Mouse (Mus musculus) cerebellum, adult 11-12 months (tissue): ENCODE measurements at regions not wholly inside any gene's neighbourhood (a gene's known extent, or its start where the extent isn't known, plus 50 kb on each side); places are given as distances from the start of the nearest gene placed in this dataset.
"Not testable (repeated sequence)": the region's sequence is repeated elsewhere in the genome, so short reads cannot be mapped to it uniquely, and the experiment has no call there.

Experiments used
- DNase-seq: peaks from one replicate; pipeline ENCODE4 v3.0.0; 2022

- DNase-seq, result not testable (repeated sequence)
Measured at GRCm38 (mm10) chr13:103620958-103621357, 153.4 kb downstream of the Srek1 start.

GRCm38 (mm10) chr13:103613333-103613725, 161.1 kb downstream of the Srek1 start:
- no peak for DNase-seq

- no peak for DNase-seq
Measured at GRCm38 (mm10) chr13:103612720-103613332, 161.6 kb downstream of the Srek1 start.

- DNase-seq, result no peak
Measured at GRCm38 (mm10) chr13:103602302-103602701, 172.1 kb downstream of the Srek1 start.

- no peak for DNase-seq
Measured at GRCm38 (mm10) chr13:103592371-103592770, 182.0 kb downstream of the Srek1 start.

GRCm38 (mm10) chr13:103591874-103592273, 182.5 kb downstream of the Srek1 start:
- DNase-seq, result no peak

GRCm38 (mm10) chr13:103591381-103591780, 183.0 kb downstream of the Srek1 start:
- DNase-seq, result not testable (repeated sequence)

- DNase-seq, result no peak
Measured at GRCm38 (mm10) chr13:103589646-103590045, 184.8 kb downstream of the Srek1 start.

GRCm38 (mm10) chr13:103576856-103577255, 197.6 kb downstream of the Srek1 start:
- no peak for DNase-seq

- no peak for DNase-seq
Measured at GRCm38 (mm10) chr13:103564715-103565114, 209.7 kb downstream of the Srek1 start.

- no peak for DNase-seq
Measured at GRCm38 (mm10) chr13:103561795-103562705, 212.4 kb downstream of the Srek1 start.

- DNase-seq, result no peak
Measured at GRCm38 (mm10) chr13:103558915-103559314, 215.5 kb downstream of the Srek1 start.

GRCm38 (mm10) chr13:103539577-103539976, 205.3 kb upstream of the Mast4 start:
- DNase-seq, result no peak

GRCm38 (mm10) chr13:103513825-103514224, 179.5 kb upstream of the Mast4 start:
- DNase-seq, result no peak

GRCm38 (mm10) chr13:103512476-103512875, 178.2 kb upstream of the Mast4 start:
- no peak for DNase-seq

GRCm38 (mm10) chr13:103504987-103505386, 170.7 kb upstream of the Mast4 start:
- no peak for DNase-seq

- DNase-seq, result no peak
Measured at GRCm38 (mm10) chr13:103499376-103499775, 165.1 kb upstream of the Mast4 start.

- no peak for DNase-seq
Measured at GRCm38 (mm10) chr13:103494371-103494770, 160.1 kb upstream of the Mast4 start.

- DNase-seq, result no peak
Measured at GRCm38 (mm10) chr13:103493567-103493966, 159.3 kb upstream of the Mast4 start.

GRCm38 (mm10) chr13:103490049-103490448, 155.8 kb upstream of the Mast4 start:
- DNase-seq, result no peak

- no peak for DNase-seq
Measured at GRCm38 (mm10) chr13:103484092-103484491, 149.8 kb upstream of the Mast4 start.

- no peak for DNase-seq
Measured at GRCm38 (mm10) chr13:103483392-103483791, 149.1 kb upstream of the Mast4 start.

- DNase-seq, result no peak
Measured at GRCm38 (mm10) chr13:103476328-103476727, 142.0 kb upstream of the Mast4 start.

- DNase-seq, result no peak
Measured at GRCm38 (mm10) chr13:103472216-103472615, 137.9 kb upstream of the Mast4 start.
